Mouse (Mus musculus) thymus, postnatal 0 days (tissue): Measurements from ENCODE around the gene Btbd35f30. TPM values are rescaled to one million over a fixed set of nuclear protein-coding genes. Genes with fewer than 3 reads are reported as not detected.
"Not testable (repeated sequence)": the region's sequence is repeated elsewhere in the genome, so short reads cannot be mapped to it uniquely, and the experiment has no call there.

ENCODE experiments used
- DNase-seq: peaks from one replicate; pipeline ENCODE4 v3.0.0-alpha.2; 2015; ENCODE audit warnings: low spot score
- polyA plus RNA-seq: library from polyadenylated mRNA; unstranded; fragments of >200 nt; fragmentation: Nextera tagmentation; extraction: Ambion mirVana; gene quantifications from 2 replicates; pipeline ENCODE4 v1.2.1, GENCODE M21; 2015

Btbd35f30 gene
- polyA plus RNA-seq: not detected in 2 replicates

DNA sequence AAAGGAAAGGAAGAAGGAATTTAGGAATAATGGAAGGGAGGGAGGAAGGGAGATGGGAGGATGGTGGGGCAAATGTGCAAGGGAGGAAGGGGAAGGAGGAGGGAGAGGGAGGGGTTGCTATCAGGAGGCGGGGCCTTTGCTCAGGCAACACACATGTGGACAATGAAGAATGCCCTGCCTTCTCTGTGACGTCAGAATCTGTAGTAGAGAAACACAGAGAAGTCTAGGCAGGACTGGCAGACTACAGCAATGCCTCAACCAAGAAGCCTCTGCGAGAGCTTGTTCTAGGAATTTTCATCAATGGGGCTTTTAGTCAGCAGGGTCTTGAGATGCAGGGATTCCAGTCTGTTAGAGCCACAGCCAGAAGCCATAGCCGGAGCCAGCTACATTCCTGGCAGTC lies at the start of gene Btbd35f30:
TSS of gene Btbd35f30 (plus strand) at position 301 of the 400 bp plus-strand sequence.
- DNase-seq: not testable (repeated sequence)

GRCm38 (mm10) chrX:32941468-32941867 lies 47.0 kb downstream of the Btbd35f30 start, which contains the start of gene Gm21789:
TSS of gene Gm21789 (plus strand) at chrX:32941768.
- not testable (repeated sequence) for DNase-seq

Other genes starting within 250 kb of the Btbd35f30 start
- gene Gm5926, start 243.9 kb upstream of the Btbd35f30 start, polyA plus RNA-seq: not detected in 2 replicates
- gene Btbd35f21, start 168.5 kb upstream of the Btbd35f30 start, polyA plus RNA-seq: not detected in 2 replicates
- gene Gm21789, start 47.1 kb downstream of the Btbd35f30 start, polyA plus RNA-seq: not detected in 2 replicates
- gene Btbd35f5, start 79.3 kb downstream of the Btbd35f30 start, polyA plus RNA-seq: not detected in 2 replicates